Mouse (Mus musculus) spleen, postnatal 4 days (tissue): ENCODE data around the gene Adamts4.

Source experiments
- DNase-seq, 2 experiments: peaks; one replicate each; pipeline ENCODE4 v3.0.0; 2022; ENCODE audit warnings: low spot score in 2 of 2

Gene Adamts4

GRCm38 (mm10) chr1:171256095-171256818, 6.0 kb downstream of the Adamts4 start:
- peak in 1 of 2 experiments; percentile 64 for DNase-seq

GRCm38 (mm10) chr1:171256937-171257548, 6.8 kb downstream of the Adamts4 start:
- DNase-seq: peak; percentile 61 to 82

GRCm38 (mm10) chr1:171257781-171258180, 7.6 kb downstream of the Adamts4 start:
- DNase-seq: no peak

- no peak for DNase-seq
Observed at GRCm38 (mm10) chr1:171258921-171259320, 8.7 kb downstream of the Adamts4 start.

- DNase-seq: no peak
Observed at GRCm38 (mm10) chr1:171260316-171260715, 10.1 kb downstream of the Adamts4 start.

GRCm38 (mm10) chr1:171262594-171263130, 12.4 kb downstream of the Adamts4 start:
- no peak for DNase-seq

- DNase-seq: no peak
Observed at GRCm38 (mm10) chr1:171263185-171263611, 13.0 kb downstream of the Adamts4 start.

- DNase-seq: no peak
Observed at GRCm38 (mm10) chr1:171263666-171264461, 13.6 kb downstream of the Adamts4 start.

- no peak for DNase-seq
Observed at GRCm38 (mm10) chr1:171265971-171266744, 15.9 kb downstream of the Adamts4 start.

GRCm38 (mm10) chr1:171268341-171268740, 18.1 kb downstream of the Adamts4 start:
- DNase-seq: no peak

- peak; percentile 98 to 99 for DNase-seq
Observed at GRCm38 (mm10) chr1:171269848-171270572, 19.8 kb downstream of the Adamts4 start, which contains the start of gene B4galt3. Gene B4galt3 (plus strand): TSS chr1:171270328.

GRCm38 (mm10) chr1:171270573-171270900, 20.3 kb downstream of the Adamts4 start:
- peak in 1 of 2 experiments; percentile 74 for DNase-seq

- no peak for DNase-seq
Observed at GRCm38 (mm10) chr1:171271196-171271595, 21.0 kb downstream of the Adamts4 start.

- peak in 1 of 2 experiments; percentile 64 for DNase-seq
Observed at GRCm38 (mm10) chr1:171271622-171272021, 21.4 kb downstream of the Adamts4 start.

GRCm38 (mm10) chr1:171272086-171272485, 21.9 kb downstream of the Adamts4 start:
- no peak for DNase-seq

GRCm38 (mm10) chr1:171274171-171274570, 23.9 kb downstream of the Adamts4 start:
- no peak for DNase-seq

- peak in 1 of 2 experiments; percentile 55 for DNase-seq
Observed at GRCm38 (mm10) chr1:171275144-171275734, 25.0 kb downstream of the Adamts4 start.

GRCm38 (mm10) chr1:171276110-171276748, 26.0 kb downstream of the Adamts4 start:
- peak in 1 of 2 experiments; percentile 65 for DNase-seq

- DNase-seq: peak in 1 of 2 experiments; percentile 60
Observed at GRCm38 (mm10) chr1:171277736-171278135, 27.5 kb downstream of the Adamts4 start.

GRCm38 (mm10) chr1:171278436-171278835, 28.2 kb downstream of the Adamts4 start:
- DNase-seq: peak in 1 of 2 experiments; percentile 58
